Mouse (Mus musculus): Measurements from ENCODE around the gene Fam181a. TPM values are rescaled to one million over a fixed set of nuclear protein-coding genes. Genes with fewer than 3 reads are reported as not detected.

Gene Fam181a
- total and polyA plus RNA-seq, 2 experiments from 2014 or later, result not detected

DNA sequence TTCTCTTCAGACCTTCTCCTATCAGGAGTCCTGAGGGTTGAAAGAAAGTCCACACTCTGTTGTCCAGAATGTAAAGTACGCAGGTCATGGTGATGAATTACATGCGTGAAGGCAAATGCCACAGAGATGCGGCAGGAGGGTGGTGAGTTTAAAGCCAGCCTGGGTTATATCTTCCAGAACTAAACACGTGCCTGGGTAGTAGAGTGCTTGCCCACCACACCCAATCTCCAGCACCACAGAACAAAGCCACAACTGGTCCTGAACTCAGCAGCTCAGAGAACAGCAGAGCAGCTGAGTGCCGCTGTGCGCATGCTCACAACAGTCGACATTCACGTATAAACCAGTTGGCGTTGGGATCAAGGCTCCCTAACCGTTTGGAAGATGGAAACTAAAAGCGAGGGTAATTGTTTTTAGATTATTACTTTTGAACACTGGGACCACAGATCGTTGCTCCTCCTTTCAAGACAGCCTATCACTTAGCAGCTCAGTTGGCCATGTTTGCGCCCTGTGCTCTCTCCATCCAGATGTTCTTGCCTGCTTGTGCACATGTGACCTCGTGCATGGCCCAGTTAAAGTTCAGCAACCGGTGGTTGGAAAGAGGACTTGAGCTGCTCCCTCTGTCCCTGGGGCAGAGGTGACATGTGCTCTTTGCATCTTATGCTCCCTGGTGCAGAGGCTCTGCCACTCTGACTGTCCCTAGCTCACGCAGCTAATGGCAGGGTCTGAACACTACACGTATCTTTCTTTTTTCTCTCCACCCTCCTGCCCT lies 50.9 kb downstream of the Fam181a start:
- Histone ChIP-seq H3K9me3 (replicated peaks; ENCODE audit: control insufficient read depth, low read length) (no peaks in the 10 kb centered on the region), H3K27me3 (ENCODE audit: control insufficient read depth, insufficient read depth, low read length) (no peaks in the 10 kb centered on the region), H3K4me1 (ENCODE audit: control insufficient read depth, insufficient read depth) (peaks cover 35% of the 10 kb centered on the region), H3K4me3 (ENCODE audit: low read depth, low read length) (no peak overlapping the region), H3K9ac (replicated peaks; ENCODE audit: low read depth, low read length) (no peak overlapping the region), H3K4me2 (ENCODE audit: low read depth, low read length) (no peak overlapping the region), H3K27ac (ENCODE audit: low read depth) (peak overlapping the region; percentile 54; the same call in 1 of the 2 replicates), H3K36me3 (replicated peaks; ENCODE audit: control insufficient read depth, insufficient read depth, low read length) (no peaks in the 10 kb centered on the region)
- ATAC-seq (ENCODE audit: insufficient read depth, low read depth) (no peak), DNase-seq (ENCODE audit: low spot score) (no peak)
- TF ChIP-seq EP300 (IDR thresholded peaks at IDR 0.05; ENCODE audit: low read depth) (no peak), CTCF (IDR thresholded peaks at IDR 0.05; ENCODE audit: low read depth) (no peak)
- WGBS, result 78% methylated on average over 17 of the region's 17 CpGs

DNA sequence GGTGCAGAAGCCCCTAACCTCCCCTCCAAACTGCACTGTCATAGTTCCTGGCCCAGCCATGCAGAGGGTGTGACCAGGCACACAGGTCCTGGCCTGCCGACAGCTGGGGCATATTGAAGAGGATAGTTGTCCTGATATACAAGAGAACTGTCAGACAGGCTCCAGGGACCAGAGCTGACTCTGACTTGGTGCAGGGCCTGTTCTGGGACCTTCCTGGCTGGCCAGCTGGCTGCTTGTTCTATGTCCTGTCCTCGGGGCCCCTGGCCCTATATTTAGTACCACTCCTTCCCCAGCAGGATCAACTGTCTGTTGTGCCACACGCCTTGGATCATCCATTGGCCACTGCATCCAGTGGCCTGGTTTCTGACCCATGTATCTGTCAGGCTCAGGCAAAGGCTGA lies 51.6 kb downstream of the Fam181a start:
- Histone ChIP-seq H3K4me1 (ENCODE audit: control insufficient read depth, insufficient read depth) (peaks cover 29% of the 10 kb centered on the region), H3K36me3 (replicated peaks; ENCODE audit: control insufficient read depth, insufficient read depth, low read length) (no peaks in the 10 kb centered on the region), H3K9ac (replicated peaks; ENCODE audit: low read depth, low read length) (no peak overlapping the region), H3K4me2 (ENCODE audit: low read depth, low read length) (no peak overlapping the region), H3K27me3 (ENCODE audit: control insufficient read depth, insufficient read depth, low read length) (no peaks in the 10 kb centered on the region), H3K4me3 (ENCODE audit: low read depth, low read length) (no peak overlapping the region), H3K9me3 (replicated peaks; ENCODE audit: control insufficient read depth, low read length) (no peaks in the 10 kb centered on the region), H3K27ac (ENCODE audit: low read depth) (peak overlapping the region; percentile 54)
- DNase-seq (ENCODE audit: low spot score) (no peak), ATAC-seq (ENCODE audit: insufficient read depth, low read depth) (peak; percentile 14)
- 19% methylated on average over 3 of the region's 3 CpGs for WGBS
- TF ChIP-seq CTCF (IDR thresholded peaks at IDR 0.05; ENCODE audit: low read depth) (no peak), EP300 (IDR thresholded peaks at IDR 0.05; ENCODE audit: low read depth) (no peak)

Other genes with a start within 250 kb of the Fam181a start
- not detected in 2 replicates for gene Prima1, start 68.8 kb upstream of the Fam181a start, total RNA-seq (2014; rRNA removed; ENCODE audit: low replicate concordance)
- gene Prima1, start 68.8 kb upstream of the Fam181a start, polyA plus RNA-seq (2015; fragmentation: Nextera tagmentation; extraction: Ambion mirVana), result 0.14 TPM in 1 of 2 replicates, not detected in the other
- gene Asb2, start 45.0 kb downstream of the Fam181a start, total RNA-seq (2014; rRNA removed; ENCODE audit: low replicate concordance), result 572 and 632 TPM in 2 replicates
- 289 and 380 TPM in 2 replicates for gene Asb2, start 45.0 kb downstream of the Fam181a start, polyA plus RNA-seq (2015; fragmentation: Nextera tagmentation; extraction: Ambion mirVana)
- 8.6 and 12.2 TPM in 2 replicates for gene Otub2, start 77.7 kb downstream of the Fam181a start, total RNA-seq (2014; rRNA removed; ENCODE audit: low replicate concordance)
- 5.0 and 5.7 TPM in 2 replicates for gene Otub2, start 77.7 kb downstream of the Fam181a start, polyA plus RNA-seq (2015; fragmentation: Nextera tagmentation; extraction: Ambion mirVana)
- 2.5 and 2.8 TPM in 2 replicates for gene 9330161L09Rik, start 96.8 kb downstream of the Fam181a start, total RNA-seq (2014; rRNA removed; ENCODE audit: low replicate concordance)
- gene 9330161L09Rik, start 96.8 kb downstream of the Fam181a start, polyA plus RNA-seq (2015; fragmentation: Nextera tagmentation; extraction: Ambion mirVana), result 0.27 and 0.34 TPM in 2 replicates
- 86.1 and 165 TPM in 2 replicates for gene Ddx24, start 114.9 kb downstream of the Fam181a start, total RNA-seq (2014; rRNA removed; ENCODE audit: low replicate concordance)
- 80.0 and 95.3 TPM in 2 replicates for gene Ddx24, start 114.9 kb downstream of the Fam181a start, polyA plus RNA-seq (2015; fragmentation: Nextera tagmentation; extraction: Ambion mirVana)
- 39.5 and 47.2 TPM in 2 replicates for gene Ifi27, start 123.2 kb downstream of the Fam181a start, total RNA-seq (2014; rRNA removed; ENCODE audit: low replicate concordance)
- 30.4 and 30.8 TPM in 2 replicates for gene Ifi27, start 123.2 kb downstream of the Fam181a start, polyA plus RNA-seq (2015; fragmentation: Nextera tagmentation; extraction: Ambion mirVana)
- 65.8 and 156 TPM in 2 replicates for gene Ifi27l2a, start 132.7 kb downstream of the Fam181a start, total RNA-seq (2014; rRNA removed; ENCODE audit: low replicate concordance)
- 51.0 and 68.2 TPM in 2 replicates for gene Ifi27l2a, start 132.7 kb downstream of the Fam181a start, polyA plus RNA-seq (2015; fragmentation: Nextera tagmentation; extraction: Ambion mirVana)
- not detected in 2 replicates for gene Ifi27l2b, start 146.2 kb downstream of the Fam181a start, total RNA-seq (2014; rRNA removed; ENCODE audit: low replicate concordance)
- 0.29 and 0.63 TPM in 2 replicates for gene Ifi27l2b, start 146.2 kb downstream of the Fam181a start, polyA plus RNA-seq (2015; fragmentation: Nextera tagmentation; extraction: Ambion mirVana)
- gene Ppp4r4, start 221.3 kb downstream of the Fam181a start, total RNA-seq (2014; rRNA removed; ENCODE audit: low replicate concordance), result 1.1 TPM in 1 of 2 replicates, not detected in the other
- 0.05 and 0.12 TPM in 2 replicates for gene Ppp4r4, start 221.3 kb downstream of the Fam181a start, polyA plus RNA-seq (2015; fragmentation: Nextera tagmentation; extraction: Ambion mirVana)

Measured in heart, postnatal 0 days (tissue).